Mouse (Mus musculus): ENCODE data around the gene Slc35f1. TPM values are rescaled to one million over a fixed set of nuclear protein-coding genes. Genes with fewer than 3 reads are reported as not detected.

Slc35f1 gene
- polyA plus RNA-seq, 1 experiment: 0.02 TPM

GRCm38 (mm10) chr10:52748028-52748597 lies 57.8 kb downstream of the Slc35f1 start:
- no peak overlapping the region for H3K27ac ChIP-seq (ENCODE audit: control insufficient read depth, insufficient read depth, low read depth, low read length)
- H3K4me3 ChIP-seq (ENCODE audit: control insufficient read depth, low read depth, low read length): no peak overlapping the region
- no peak for TF ChIP-seq POLR2A (IDR thresholded peaks at IDR 0.05; ENCODE audit: control insufficient read depth, low read depth, low read length)
- TF ChIP-seq CTCF (IDR thresholded peaks at IDR 0.05; ENCODE audit: control insufficient read depth, insufficient read depth, insufficient replicate concordance, low read depth, low read length): no peak
- no peaks in the 10 kb centered on the region for H3K36me3 ChIP-seq (ENCODE audit: control insufficient read depth, insufficient read depth, low read length)
- no peaks in the 10 kb centered on the region for H3K27me3 ChIP-seq (ENCODE audit: control insufficient read depth, insufficient read depth, low read length)
- H3K4me1 ChIP-seq (ENCODE audit: control insufficient read depth, insufficient read depth, low read length): no peaks in the 10 kb centered on the region

DNA sequence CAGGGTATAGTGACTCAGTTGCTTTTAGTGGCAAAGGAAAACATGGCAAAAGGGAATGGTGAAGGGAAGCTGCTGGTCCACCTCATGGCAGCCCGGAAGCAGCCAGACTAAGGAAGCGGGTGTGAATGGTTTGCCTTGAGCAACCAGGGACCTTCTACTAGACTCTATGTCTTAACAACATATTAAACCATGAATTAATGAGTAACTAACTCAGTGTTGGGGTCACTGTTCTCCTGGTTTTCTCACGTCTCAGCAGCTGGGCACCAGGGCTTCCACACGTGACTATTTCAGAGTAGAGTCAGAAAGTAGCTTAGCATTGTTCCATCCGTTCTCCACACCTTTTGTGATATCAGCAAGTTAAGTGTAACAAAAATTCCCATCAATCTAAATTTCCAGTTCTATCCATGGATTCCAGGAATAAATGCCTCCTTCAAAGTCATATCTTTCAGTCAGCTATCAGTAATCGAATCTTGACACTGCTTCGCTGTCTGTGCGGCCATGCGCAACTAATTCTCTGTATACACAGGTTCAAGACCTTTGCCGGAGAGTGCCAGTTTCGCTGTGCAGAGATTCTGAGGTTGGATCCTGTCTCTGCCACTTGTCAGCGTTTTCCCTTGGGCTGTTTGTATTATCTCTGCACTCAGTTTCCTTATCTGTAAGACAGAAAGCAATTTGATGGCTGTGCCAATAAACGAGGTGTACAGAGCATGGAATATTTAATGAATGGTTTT lies 65.8 kb downstream of the Slc35f1 start:
- H3K4me3 ChIP-seq (ENCODE audit: control insufficient read depth, low read depth, low read length): no peak overlapping the region
- H3K27me3 ChIP-seq (ENCODE audit: control insufficient read depth, insufficient read depth, low read length): no peaks in the 10 kb centered on the region
- no peak for TF ChIP-seq POLR2A (IDR thresholded peaks at IDR 0.05; ENCODE audit: control insufficient read depth, low read depth, low read length)
- TF ChIP-seq CTCF (IDR thresholded peaks at IDR 0.05; ENCODE audit: control insufficient read depth, insufficient read depth, insufficient replicate concordance, low read depth, low read length): no peak
- H3K36me3 ChIP-seq (ENCODE audit: control insufficient read depth, insufficient read depth, low read length): no peaks in the 10 kb centered on the region
- no peak overlapping the region for H3K27ac ChIP-seq (ENCODE audit: control insufficient read depth, insufficient read depth, low read depth, low read length)
- H3K4me1 ChIP-seq (ENCODE audit: control insufficient read depth, insufficient read depth, low read length): no peaks in the 10 kb centered on the region

DNA sequence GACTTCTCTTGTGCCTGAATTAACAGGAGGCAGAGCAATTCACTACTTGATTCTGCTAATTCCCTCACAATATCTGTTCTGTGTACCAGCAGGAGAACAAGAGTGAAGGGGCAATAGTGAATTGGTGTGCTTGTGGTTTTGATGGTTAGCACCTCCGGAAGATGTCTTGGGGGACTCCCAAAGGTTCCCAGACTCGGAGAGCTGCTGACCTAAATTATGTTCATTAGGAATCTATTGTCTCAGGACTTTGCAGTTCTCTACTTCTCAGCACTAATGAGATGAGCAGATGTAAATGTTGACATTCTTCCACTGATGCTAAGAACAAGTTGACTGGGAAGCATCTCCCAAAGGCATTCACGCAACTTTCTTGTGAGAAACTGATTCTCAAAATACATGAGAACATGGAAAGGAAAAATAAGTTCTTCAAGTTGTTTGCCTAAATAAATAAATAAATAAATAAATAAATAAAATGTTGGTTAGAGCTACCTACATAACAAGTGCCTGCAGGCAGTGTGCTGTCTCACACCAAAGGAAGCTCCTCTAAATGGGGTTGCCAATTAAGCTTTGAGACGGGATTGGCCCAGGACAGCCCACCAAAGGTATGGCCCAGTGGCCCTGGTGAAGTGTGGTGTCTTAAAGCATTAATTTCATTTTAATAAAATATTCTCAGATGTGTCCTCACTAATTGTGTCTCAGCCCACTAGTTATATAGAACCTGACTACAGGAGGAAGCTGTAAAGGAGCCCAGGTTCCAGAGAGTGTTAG lies 67.3 kb downstream of the Slc35f1 start:
- TF ChIP-seq CTCF (IDR thresholded peaks at IDR 0.05; ENCODE audit: control insufficient read depth, insufficient read depth, insufficient replicate concordance, low read depth, low read length) (no peak), POLR2A (IDR thresholded peaks at IDR 0.05; ENCODE audit: control insufficient read depth, low read depth, low read length) (no peak)
- Histone ChIP-seq H3K27me3 (ENCODE audit: control insufficient read depth, insufficient read depth, low read length) (no peaks in the 10 kb centered on the region), H3K4me3 (ENCODE audit: control insufficient read depth, low read depth, low read length) (no peak overlapping the region), H3K4me1 (ENCODE audit: control insufficient read depth, insufficient read depth, low read length) (no peaks in the 10 kb centered on the region), H3K36me3 (ENCODE audit: control insufficient read depth, insufficient read depth, low read length) (no peaks in the 10 kb centered on the region), H3K27ac (ENCODE audit: control insufficient read depth, insufficient read depth, low read depth, low read length) (no peak overlapping the region)

DNA sequence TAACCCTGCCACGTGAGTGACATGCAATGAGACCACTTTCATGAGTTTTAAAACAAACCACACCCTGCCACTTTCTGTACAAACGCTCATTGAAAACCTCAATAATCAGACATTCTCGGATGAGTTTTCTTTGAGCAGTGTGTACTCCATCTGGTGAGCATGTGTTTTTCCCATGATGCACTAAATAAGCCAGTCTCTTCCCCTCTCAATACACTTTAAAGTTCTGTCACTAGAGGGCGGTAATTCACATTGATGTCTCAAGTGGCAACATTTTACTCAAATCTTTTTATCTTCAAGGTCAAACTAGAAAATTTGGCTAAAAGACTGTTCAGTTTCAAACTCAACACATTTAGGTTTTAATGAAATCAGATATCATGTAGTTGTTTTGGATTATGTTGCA lies 68.3 kb downstream of the Slc35f1 start:
- H3K4me3 ChIP-seq (ENCODE audit: control insufficient read depth, low read depth, low read length): no peak overlapping the region
- H3K27ac ChIP-seq (ENCODE audit: control insufficient read depth, insufficient read depth, low read depth, low read length): no peak overlapping the region
- no peaks in the 10 kb centered on the region for H3K4me1 ChIP-seq (ENCODE audit: control insufficient read depth, insufficient read depth, low read length)
- H3K27me3 ChIP-seq (ENCODE audit: control insufficient read depth, insufficient read depth, low read length): no peaks in the 10 kb centered on the region
- no peaks in the 10 kb centered on the region for H3K36me3 ChIP-seq (ENCODE audit: control insufficient read depth, insufficient read depth, low read length)
- TF ChIP-seq CTCF (IDR thresholded peaks at IDR 0.05; ENCODE audit: control insufficient read depth, insufficient read depth, insufficient replicate concordance, low read depth, low read length) (no peak), POLR2A (IDR thresholded peaks at IDR 0.05; ENCODE audit: control insufficient read depth, low read depth, low read length) (no peak)

GRCm38 (mm10) chr10:52760527-52760926 lies 70.2 kb downstream of the Slc35f1 start:
- H3K27ac ChIP-seq (ENCODE audit: control insufficient read depth, insufficient read depth, low read depth, low read length): no peak overlapping the region
- no peaks in the 10 kb centered on the region for H3K4me1 ChIP-seq (ENCODE audit: control insufficient read depth, insufficient read depth, low read length)
- TF ChIP-seq POLR2A (IDR thresholded peaks at IDR 0.05; ENCODE audit: control insufficient read depth, low read depth, low read length): no peak
- no peak for TF ChIP-seq CTCF (IDR thresholded peaks at IDR 0.05; ENCODE audit: control insufficient read depth, insufficient read depth, insufficient replicate concordance, low read depth, low read length)
- no peaks in the 10 kb centered on the region for H3K36me3 ChIP-seq (ENCODE audit: control insufficient read depth, insufficient read depth, low read length)
- no peak overlapping the region for H3K4me3 ChIP-seq (ENCODE audit: control insufficient read depth, low read depth, low read length)
- H3K27me3 ChIP-seq (ENCODE audit: control insufficient read depth, insufficient read depth, low read length): no peaks in the 10 kb centered on the region

DNA sequence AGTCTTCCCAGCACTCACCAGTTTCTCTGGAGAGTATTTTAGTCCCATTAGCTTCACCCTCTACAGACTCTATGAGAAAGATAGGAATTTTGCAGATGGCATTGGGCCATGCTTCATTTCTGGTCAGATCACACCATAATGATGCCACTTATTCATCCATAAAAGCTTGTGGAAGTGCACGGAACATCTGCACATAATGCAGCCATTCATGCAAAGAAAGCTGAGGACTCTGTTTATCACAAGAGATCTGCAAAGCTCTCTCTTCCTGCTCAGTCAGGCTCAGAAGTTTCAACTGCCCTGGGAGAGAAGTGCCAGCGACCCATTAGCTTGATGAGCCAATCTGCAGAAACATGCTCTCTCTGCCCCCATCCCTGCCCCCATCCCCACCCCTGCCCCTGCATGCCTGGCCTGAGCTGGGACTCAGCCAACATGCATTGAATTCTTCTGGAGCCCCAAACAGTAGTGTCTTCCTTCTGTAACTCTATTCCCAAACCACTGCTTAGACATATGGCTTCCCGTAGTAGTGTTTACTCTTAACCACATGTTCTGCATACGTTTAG lies 89.7 kb downstream of the Slc35f1 start:
- no peak overlapping the region for H3K27ac ChIP-seq (ENCODE audit: control insufficient read depth, insufficient read depth, low read depth, low read length)
- no peaks in the 10 kb centered on the region for H3K27me3 ChIP-seq (ENCODE audit: control insufficient read depth, insufficient read depth, low read length)
- no peak overlapping the region for H3K4me3 ChIP-seq (ENCODE audit: control insufficient read depth, low read depth, low read length)
- H3K4me1 ChIP-seq (ENCODE audit: control insufficient read depth, insufficient read depth, low read length): no peaks in the 10 kb centered on the region
- no peak for TF ChIP-seq POLR2A (IDR thresholded peaks at IDR 0.05; ENCODE audit: control insufficient read depth, low read depth, low read length)
- TF ChIP-seq CTCF (IDR thresholded peaks at IDR 0.05; ENCODE audit: control insufficient read depth, insufficient read depth, insufficient replicate concordance, low read depth, low read length): no peak
- no peaks in the 10 kb centered on the region for H3K36me3 ChIP-seq (ENCODE audit: control insufficient read depth, insufficient read depth, low read length)

DNA sequence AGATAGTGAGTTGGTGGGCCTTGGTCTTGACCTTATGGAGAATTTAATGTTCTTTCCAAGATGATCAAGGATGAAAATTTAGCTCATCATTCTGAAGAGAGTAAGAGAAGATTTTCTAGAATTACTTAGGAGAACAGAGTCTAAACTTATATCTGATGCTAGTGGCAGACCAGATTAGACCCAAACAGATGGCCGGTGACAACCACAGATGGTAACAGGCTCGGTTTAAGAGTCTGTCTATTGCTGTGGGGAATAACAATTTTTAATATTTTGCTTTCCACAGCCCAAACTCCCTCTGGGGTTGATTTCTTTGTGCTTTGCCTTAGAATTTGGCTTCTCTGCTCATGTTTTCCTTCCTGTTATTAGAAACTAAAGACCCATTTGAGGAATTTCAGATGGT lies 96.7 kb downstream of the Slc35f1 start:
- no peak for TF ChIP-seq CTCF (IDR thresholded peaks at IDR 0.05; ENCODE audit: control insufficient read depth, insufficient read depth, insufficient replicate concordance, low read depth, low read length)
- no peak for TF ChIP-seq POLR2A (IDR thresholded peaks at IDR 0.05; ENCODE audit: control insufficient read depth, low read depth, low read length)
- H3K36me3 ChIP-seq (ENCODE audit: control insufficient read depth, insufficient read depth, low read length): no peaks in the 10 kb centered on the region

More for the DNA sequence above, 96.7 kb downstream of the Slc35f1 start:
- Histone ChIP-seq H3K4me1 (ENCODE audit: control insufficient read depth, insufficient read depth, low read length) (no peaks in the 10 kb centered on the region), H3K4me3 (ENCODE audit: control insufficient read depth, low read depth, low read length) (no peak overlapping the region), H3K27me3 (ENCODE audit: control insufficient read depth, insufficient read depth, low read length) (no peaks in the 10 kb centered on the region), H3K27ac (ENCODE audit: control insufficient read depth, insufficient read depth, low read depth, low read length) (no peak overlapping the region)
